Mouse (Mus musculus) thymus, adult 2 months (tissue): Measurements from ENCODE around the gene Ccdc30.

Experiments used
- CTCF ChIP-seq: fragments of 200-500 bp; IDR thresholded peaks from 2 replicates; pipeline ENCODE4 v1.5.1; 2012; ENCODE audit warnings: mild to moderate bottlenecking, control low read depth, low read length, moderate library complexity, borderline replicate concordance; ENCODE audit not compliant: control insufficient read depth, poor library complexity, insufficient read depth; ENCODE audit errors: extremely low read depth
- POLR2A ChIP-seq: fragments of 200-500 bp; IDR thresholded peaks from 2 replicates; pipeline ENCODE4 v1.6.1; 2012; ENCODE audit warnings: mild to moderate bottlenecking, low read length, control low read depth, moderate library complexity; ENCODE audit not compliant: control insufficient read depth, poor library complexity, insufficient read depth; ENCODE audit errors: extremely low read depth

GRCm38 (mm10) chr4:119297361-119297760 is 118.0 kb downstream of the Ccdc30 start:
- no peak for TF ChIP-seq CTCF
- no peak for TF ChIP-seq POLR2A
